Mouse (Mus musculus): ENCODE data around the gene Abcg3.

GRCm38 (mm10) chr5:105011570-105011969 is 29.1 kb upstream of the Abcg3 start:
- TF ChIP-seq CTCF (IDR thresholded peaks at IDR 0.05; ENCODE audit: extremely low read depth, insufficient read depth, low read length) (no peak), POLR2A (IDR thresholded peaks at IDR 0.05; ENCODE audit: extremely low read depth, insufficient read depth, low read length) (no peak)

All from cortical plate, adult 2 months (tissue).